Mouse (Mus musculus): ENCODE results near the gene Hyal3. TPM values are rescaled to one million over a fixed set of nuclear protein-coding genes. Genes with fewer than 3 reads are reported as not detected.

Gene Hyal3
- total RNA-seq, 2 experiments from 2014 or later: 0.78 to 1.4 TPM

DNA sequence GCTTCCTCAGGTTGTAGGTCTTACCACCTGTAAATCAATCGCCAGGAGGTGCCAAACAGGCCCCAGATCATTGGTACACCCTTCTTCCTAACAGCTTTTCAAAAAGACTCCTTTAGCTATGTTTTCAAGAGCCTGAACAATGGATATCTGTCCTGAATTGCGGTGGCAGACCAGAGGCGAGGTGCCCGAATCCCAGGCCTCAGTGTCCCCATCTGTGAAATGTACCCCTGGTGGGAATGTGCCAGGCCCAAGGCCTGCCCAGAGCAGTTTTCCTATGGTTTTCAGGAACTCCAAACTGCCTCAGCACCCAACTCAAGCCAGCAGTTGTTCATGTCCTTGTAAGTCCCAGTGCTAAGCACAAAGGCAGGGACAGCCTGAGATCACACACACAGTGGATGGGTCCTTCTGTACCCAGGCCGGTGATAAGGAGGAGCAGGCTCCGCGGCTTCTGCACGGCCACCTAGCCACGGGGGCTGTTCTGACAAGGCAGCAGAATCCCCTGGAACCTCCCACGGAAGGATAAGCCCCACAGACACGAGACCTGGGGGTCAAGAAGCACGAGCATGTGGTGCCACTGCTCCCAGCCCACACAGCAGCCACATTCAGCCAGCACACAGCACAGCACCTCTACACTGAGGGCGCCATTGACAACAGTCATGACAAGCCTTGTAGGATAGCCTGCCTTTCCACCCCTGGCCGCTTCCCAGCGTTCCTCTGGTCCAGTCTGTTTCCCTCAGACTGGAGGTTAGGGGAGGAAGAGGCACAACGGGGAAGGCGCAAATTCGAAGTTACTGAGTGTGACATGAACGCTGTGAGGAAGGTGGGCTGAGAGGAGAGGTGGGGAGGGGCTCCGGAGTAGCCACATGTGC is 47.0 kb downstream of the Hyal3 start:
- no peak for DNase-seq (ENCODE audit: low spot score in 2 of 2)
- intact Hi-C loops (cut with DNase I): loop anchor here (2.0 kb wide), 1 partner anchor 17 kb away; no protein-coding TSS in a partner anchor

DNA sequence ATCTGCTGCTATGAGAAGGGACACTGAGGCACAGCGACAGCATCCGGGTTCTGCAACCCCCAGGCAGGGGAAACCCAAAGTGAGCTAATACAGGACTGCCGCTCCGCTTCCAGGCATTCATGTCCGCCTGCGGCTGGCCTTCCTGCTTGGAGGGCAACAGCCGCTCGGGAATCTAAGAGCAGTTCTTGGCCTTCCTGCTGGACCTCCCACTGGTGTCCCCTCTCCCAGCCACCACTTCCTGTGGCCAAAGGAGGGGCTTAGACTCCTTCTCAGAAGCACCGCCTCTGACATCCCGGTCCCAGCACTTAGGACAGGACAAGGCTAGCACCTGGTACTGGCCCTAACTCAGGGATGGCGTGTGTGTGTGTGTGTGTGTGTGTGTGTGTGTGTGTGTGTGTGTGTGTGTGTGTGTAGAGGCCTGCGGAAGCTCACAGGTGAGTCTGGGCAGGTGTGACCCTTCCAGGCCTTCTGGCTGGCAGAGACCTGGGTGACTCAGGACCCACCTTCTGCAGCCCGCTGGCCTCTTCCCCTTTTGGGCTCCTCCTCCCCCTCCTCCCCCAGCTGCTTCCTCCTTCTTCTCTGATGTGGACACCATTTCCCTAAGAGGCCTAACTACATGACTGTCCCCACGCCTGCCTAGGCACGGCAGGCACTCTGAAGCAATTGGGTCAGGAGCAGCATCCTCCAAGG is 48.2 kb downstream of the Hyal3 start:
- no peak for DNase-seq (ENCODE audit: low spot score in 2 of 2)
- intact Hi-C loops (cut with DNase I): no loop called here

DNA sequence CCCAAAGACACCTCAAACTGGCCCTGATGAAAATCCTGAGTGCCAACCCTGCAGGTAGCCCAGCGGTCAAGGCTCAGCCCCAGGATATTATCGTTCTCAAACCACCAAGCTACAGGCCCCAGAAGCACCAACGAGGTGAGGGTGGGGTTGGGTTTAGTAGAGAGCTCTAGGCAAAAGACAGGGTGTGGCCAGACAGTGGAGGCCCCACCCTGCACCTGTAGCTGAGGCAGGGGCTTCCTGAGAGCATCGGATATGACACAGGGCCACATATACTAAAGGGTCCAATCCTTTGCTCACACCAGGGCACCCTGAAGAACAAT is 48.8 kb downstream of the Hyal3 start:
- intact Hi-C loops (cut with DNase I): no loop called here
- no peak for DNase-seq (ENCODE audit: low spot score in 2 of 2)

GRCm38 (mm10) chr9:107629901-107630425 is 49.3 kb downstream of the Hyal3 start:
- DNase-seq (ENCODE audit: low spot score in 2 of 2): peak in 1 of 2 experiments; percentile 48
- intact Hi-C loops (cut with DNase I): no loop called here

DNA sequence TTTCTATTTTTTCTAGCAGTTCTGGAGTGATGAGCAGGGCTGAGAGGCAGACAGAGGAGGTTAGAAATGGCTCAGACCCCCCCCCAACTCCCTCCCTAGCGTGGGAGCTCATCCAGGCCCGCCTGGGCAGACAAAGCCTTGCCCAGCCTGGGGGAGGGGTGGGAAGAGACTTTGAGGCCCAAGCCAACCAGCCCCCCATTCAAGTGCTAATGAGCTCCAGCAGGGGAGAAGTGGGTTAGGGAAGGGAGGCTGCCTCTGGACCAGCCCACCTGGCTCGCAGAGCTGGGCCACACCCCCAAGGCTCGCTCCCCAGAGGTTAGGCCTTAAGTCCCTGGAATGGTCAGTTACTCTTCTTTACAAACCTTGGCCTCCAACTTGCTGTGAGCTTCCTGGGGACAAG is 50.0 kb downstream of the Hyal3 start:
- intact Hi-C loops (cut with DNase I): no loop called here
- DNase-seq (ENCODE audit: low spot score in 2 of 2): peak in 1 of 2 experiments; percentile 62

DNA sequence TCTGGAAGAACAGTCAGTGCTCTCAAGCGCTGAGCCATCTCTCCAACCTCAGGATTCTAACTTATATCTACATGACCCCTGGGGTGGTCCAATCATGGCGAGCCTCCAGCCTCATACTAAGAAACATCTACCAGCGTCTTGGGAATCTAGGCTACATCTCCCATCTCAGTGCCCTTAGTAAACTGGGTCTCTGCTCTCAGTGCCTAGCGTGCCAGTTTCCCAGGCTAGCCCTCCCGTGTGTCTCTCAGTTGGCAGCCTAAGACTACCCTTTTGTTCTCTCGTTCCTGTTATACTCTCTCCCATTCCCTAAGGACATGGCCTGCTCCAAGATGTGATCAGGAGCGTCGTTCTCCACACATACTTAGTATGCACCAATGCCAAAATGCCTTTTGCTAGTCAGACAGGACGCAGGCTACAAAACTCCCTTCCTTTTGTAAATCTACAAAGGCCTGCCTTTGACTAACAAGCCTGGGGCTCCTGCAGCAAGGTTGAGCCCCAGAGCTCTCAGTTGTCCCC is 50.8 kb downstream of the Hyal3 start:
- intact Hi-C loops (cut with DNase I): no loop called here
- no peak for DNase-seq (ENCODE audit: low spot score in 2 of 2)

GRCm38 (mm10) chr9:107631861-107632260 is 51.2 kb downstream of the Hyal3 start:
- no peak for DNase-seq (ENCODE audit: low spot score in 2 of 2)
- intact Hi-C loops (cut with DNase I): no loop called here

GRCm38 (mm10) chr9:107632478-107632877 is 51.9 kb downstream of the Hyal3 start:
- intact Hi-C loops (cut with DNase I): no loop called here
- no peak for DNase-seq (ENCODE audit: low spot score in 2 of 2)

- intact Hi-C loops (cut with DNase I): no loop called here
- DNase-seq (ENCODE audit: low spot score in 2 of 2): peak; percentile 69 to 76
Observed at GRCm38 (mm10) chr9:107633091-107633660, 52.6 kb downstream of the Hyal3 start.

GRCm38 (mm10) chr9:107633661-107634405 is 53.2 kb downstream of the Hyal3 start:
- intact Hi-C loops (cut with DNase I): no loop called here

GRCm38 (mm10) chr9:107634406-107635278 is 54.0 kb downstream of the Hyal3 start:
- DNase-seq (ENCODE audit: low spot score in 2 of 2): no peak
- intact Hi-C loops (cut with DNase I): no loop called here

More at GRCm38 (mm10) chr9:107633661-107634405, 53.2 kb downstream of the Hyal3 start:
- no peak for DNase-seq (ENCODE audit: low spot score in 2 of 2)

- peak; percentile 91 for DNase-seq (ENCODE audit: low spot score in 2 of 2)
- intact Hi-C loops (cut with DNase I): no loop called here
Observed at GRCm38 (mm10) chr9:107635279-107636028, 54.8 kb downstream of the Hyal3 start, which contains the start of gene Gnai2. Gene Gnai2, minus strand, starts transcription at chr9:107635367.

Other genes starting within 250 kb of the Hyal3 start
- gene Hemk1, start 242.5 kb upstream of the Hyal3 start, total RNA-seq (2021): 10 to 100 TPM; 16.5 to 16.6 TPM
- 1 to 10 TPM; 2.4 to 3.4 TPM for gene 6430571L13Rik, start 240.2 kb upstream of the Hyal3 start, total RNA-seq (2021)
- gene Cacna2d2, start 181.2 kb upstream of the Hyal3 start, total RNA-seq (2021): 10 to 100 TPM; 28.1 to 34.6 TPM
- 10 to 100 TPM; 33.0 to 35.3 TPM for gene Tmem115, start 46.9 kb upstream of the Hyal3 start, total RNA-seq (2021)
- gene Cyb561d2, start 38.6 kb upstream of the Hyal3 start, total RNA-seq (2021): 10 to 100 TPM; 20.7 to 24.9 TPM
- gene Nprl2, start 38.6 kb upstream of the Hyal3 start, total RNA-seq (2021): 10 to 100 TPM; 38.4 to 39.2 TPM
- gene Zmynd10, start 33.5 kb upstream of the Hyal3 start, total RNA-seq (2021): 1 to 10 TPM; 2.3 to 3.1 TPM
- gene Rassf1, start 29.3 kb upstream of the Hyal3 start, total RNA-seq (2021): 10 to 100 TPM; 14.0 to 14.6 TPM
- gene Tusc2, start 17.6 kb upstream of the Hyal3 start, total RNA-seq (2021): 10 to 100 TPM; 77.2 to 79.0 TPM
- 10 to 100 TPM; 13.0 to 16.2 TPM for gene Hyal2, start 12.9 kb upstream of the Hyal3 start, total RNA-seq (2021)
- gene Hyal1, start 3.9 kb upstream of the Hyal3 start, total RNA-seq (2021): 1 to 10 TPM; 4.9 to 6.3 TPM
- 1 to 10 TPM; 8.7 TPM for gene Naa80, start 1.9 kb upstream of the Hyal3 start, total RNA-seq (2021)
- gene Ifrd2, start 6.8 kb downstream of the Hyal3 start, total RNA-seq (2021): 1 to 10 TPM; 8.9 to 9.7 TPM
- 1 to 10 TPM; 3.2 to 3.8 TPM for gene Sema3b, start 28.4 kb downstream of the Hyal3 start, total RNA-seq (2021)
- gene Gnai2, start 54.5 kb downstream of the Hyal3 start, total RNA-seq (2021): 100 to 1,000 TPM; 205 to 220 TPM
- gene Slc38a3, start 88.7 kb downstream of the Hyal3 start, total RNA-seq (2021): 10 to 100 TPM; 79.5 to 87.1 TPM
- under 1 TPM; 0.42 to 0.66 TPM for gene Gnat1, start 98.9 kb downstream of the Hyal3 start, total RNA-seq (2021)
- gene Sema3f, start 129.7 kb downstream of the Hyal3 start, total RNA-seq (2021): 10 to 100 TPM; 11.7 to 16.2 TPM
- gene Rbm5, start 190.2 kb downstream of the Hyal3 start, total RNA-seq (2021): 100 to 1,000 TPM; 147 to 166 TPM

All from left cerebral cortex, postnatal 14 days (tissue).